9 mouse cellular contexts compared by ENCODE assay signal in genomic region chr12:29837301-29837791, GRCm38 (mm10).
DNase-seq lines count a peak whose midpoint lies in the region; ATAC-seq lines count a peak whose summit lies in the region.
"Had no signal": no experiment of that assay in that cellular context is flagged by ENCODE, and none has a peak within 500 bp of the region (broad histone marks: within the 10 kb centered on the region; RNA-seq: fewer than 3 reads in every experiment).

No protein-coding gene starts in this region.

- WGBS in kidney, embryonic 15.5 days: 68% methylated on average over 5 of the region's 5 CpGs

- no peak overlapping the region for H3K4me2 ChIP-seq in kidney, embryonic 15.5 days

- no peak overlapping the region for H3K27ac ChIP-seq in kidney, embryonic 15.5 days

- no peaks in the 10 kb centered on the region for H3K27me3 ChIP-seq in kidney, embryonic 15.5 days
- H3K27me3 ChIP-seq: megakaryocyte, embryonic 14.5 days had no signal

- H3K36me3 ChIP-seq in kidney, embryonic 15.5 days: no peaks in the 10 kb centered on the region

- H3K4me1 ChIP-seq in kidney, embryonic 15.5 days: no peaks in the 10 kb centered on the region
- H3K4me1 ChIP-seq: megakaryocyte, embryonic 14.5 days had no signal

- H3K4me3 ChIP-seq in kidney, embryonic 15.5 days (replicated peaks): no peak overlapping the region
- H3K4me3 ChIP-seq: megakaryocyte, embryonic 14.5 days had no signal

- ATAC-seq in kidney, embryonic 15.5 days (replicated peaks; ENCODE audit: low FRiP score): no peak

- peak; percentile 20 for DNase-seq in kidney, adult 9 months
- DNase-seq in NIH3T3 (ENCODE audit: low read depth): peak; percentile 43
- DNase-seq in cerebellum, postnatal 14 days: peak; percentile 67 to 73
- peak; percentile 10 for DNase-seq in hindlimb bud, embryonic 11.5 days (ENCODE audit: extremely low spot score, low read depth, low spot score)
- peak; percentile 80 for DNase-seq in retina, embryonic 14.5 days (ENCODE audit: low spot score)
- no peak for DNase-seq in adrenal gland, adult 2 months
- DNase-seq in ovary, postnatal 14 days (ENCODE audit: low spot score): no peak

- no peaks in the 10 kb centered on the region for H3K9me3 ChIP-seq in kidney, embryonic 15.5 days (replicated peaks)

- H3K9ac ChIP-seq in kidney, embryonic 15.5 days: no peak overlapping the region

Comparison
In these comparisons a context has a peak if more than half of its experiments do, and no peak if none do; other contexts are left out.
1. DNase-seq: peak in kidney, adult 9 months (single experiment), NIH3T3 (single experiment), cerebellum, postnatal 14 days (2 of 2), hindlimb bud, embryonic 11.5 days (single experiment) and retina, embryonic 14.5 days (single experiment); none in adrenal gland, adult 2 months (single experiment) and ovary, postnatal 14 days (single experiment).